In genomic region chr1:31382192-31382591, GRCm38 (mm10) we compare ENCODE assay signal across 32 mouse cellular contexts.
"Had no signal": no experiment of that assay in that cellular context is flagged by ENCODE, and none has a peak within 500 bp of the region (broad histone marks: within the 10 kb centered on the region; RNA-seq: fewer than 3 reads in every experiment).

No protein-coding gene starts in this region.

- ATAC-seq: hindbrain, embryonic 16.5 days; hindbrain, postnatal 0 days; inflammation-experienced regulatory T-cells, adult 6 months; intestine, embryonic 15.5 days; intestine, embryonic 16.5 days; intestine, postnatal 0 days had no signal

- DNase-seq: heart, postnatal 10 days; heart, postnatal 14 days; heart, postnatal 36 days; heart, postnatal 4 days; kidney, adult 11 months; kidney, adult 18-20 months; kidney, adult 2 months; kidney, adult 8-10 months; kidney, adult 9 months; kidney, postnatal 10 days; kidney, postnatal 14 days; kidney, postnatal 25 days; kidney, postnatal 36 days; kidney, postnatal 4 days; layer of hippocampus, adult 9-11 months; layer of hippocampus, postnatal 36 days had no signal

- H3K4me3 ChIP-seq: heart, embryonic 10.5 days; heart, embryonic 12.5 days; heart, embryonic 13.5 days; heart, embryonic 15.5 days; hindbrain, embryonic 10.5 days; hindbrain, embryonic 12.5 days; hindbrain, embryonic 13.5 days; hindbrain, embryonic 15.5 days; intestine, embryonic 15.5 days; kidney, embryonic 15.5 days; layer of hippocampus, adult 2 months had no signal

- H3K4me1 ChIP-seq: heart, embryonic 10.5 days; heart, embryonic 12.5 days; heart, embryonic 13.5 days; heart, embryonic 15.5 days; hindbrain, embryonic 10.5 days; hindbrain, embryonic 12.5 days; hindbrain, embryonic 13.5 days; hindbrain, embryonic 15.5 days; intestine, embryonic 15.5 days; kidney, embryonic 15.5 days had no signal
